Mouse (Mus musculus) stomach, postnatal 0 days (tissue): ENCODE measurements at regions not wholly inside any gene's neighbourhood (a gene's known extent, or its start where the extent isn't known, plus 50 kb on each side); places are given as distances from the start of the nearest gene placed in this dataset.
A peak's percentile ranks its signal among the peaks of the same experiment; 100 is the strongest.
"Not testable (repeated sequence)": the region's sequence is repeated elsewhere in the genome, so short reads cannot be mapped to it uniquely, and the experiment has no call there.

ENCODE experiments used
- ATAC-seq: fragments of 200-750 bp; cut with Nextera tagmentation; 2 replicates; pipeline ENCODE4 v1.8.0; 2017; ENCODE audit not compliant: low FRiP score, low TSS enrichment
- DNase-seq: peaks from one replicate; pipeline ENCODE4 v3.0.0-alpha.2; 2016; ENCODE audit warnings: low spot score
- H3K27ac ChIP-seq: fragments of 300-500 bp; sonication (generic); replicated peaks from 2 replicates; pipeline ENCODE4 v1.5.1; 2014; ENCODE audit warnings: mild to moderate bottlenecking, control low read depth
- H3K27me3 ChIP-seq: fragments of 300-500 bp; sonication (generic); 2 replicates; pipeline ENCODE4 v1.6.1; 2014; ENCODE audit warnings: low read length; ENCODE audit not compliant: control insufficient read depth, insufficient read depth
- H3K36me3 ChIP-seq: fragments of 300-500 bp; sonication (generic); 2 replicates; pipeline ENCODE4 v1.6.1; 2014; ENCODE audit warnings: low read length, mixed read lengths; ENCODE audit not compliant: control insufficient read depth, insufficient read depth
- H3K4me1 ChIP-seq: fragments of 300-500 bp; sonication (generic); replicated peaks from 2 replicates; pipeline ENCODE4 v1.6.1; 2014; ENCODE audit warnings: antibody characterized with exemption; ENCODE audit not compliant: control insufficient read depth, insufficient read depth
- H3K4me2 ChIP-seq: fragments of 300-500 bp; sonication (generic); replicated peaks from 2 replicates; pipeline ENCODE4 v1.6.1; 2014; ENCODE audit warnings: low read depth, mild to moderate bottlenecking, control low read depth, moderate library complexity
- H3K4me3 ChIP-seq: fragments of 300-500 bp; sonication (generic); 2 replicates; pipeline ENCODE4 v1.5.1; 2014; ENCODE audit warnings: low read depth, low read length, control low read depth
- H3K9ac ChIP-seq: fragments of 300-500 bp; sonication (generic); 2 replicates; pipeline ENCODE4 v1.6.1; 2014; ENCODE audit warnings: mild to moderate bottlenecking, low read length, control low read depth, mixed read lengths
- H3K9me3 ChIP-seq: fragments of 300-500 bp; sonication (generic); 2 replicates; pipeline ENCODE4 v1.6.1; 2016; ENCODE audit warnings: low read length; ENCODE audit not compliant: control insufficient read depth
- CTCF ChIP-seq: IDR thresholded peaks from 2 replicates; pipeline ENCODE4 v1.5.1; 2016; ENCODE audit warnings: antibody characterized with exemption, low read depth, mild to moderate bottlenecking, moderate library complexity
- EP300 ChIP-seq: optimal IDR thresholded peaks from 2 replicates; pipeline ENCODE3; 2016; ENCODE audit warnings: antibody characterized with exemption
- WGBS: fragments of 180-500 bp; shearing (Covaris S2); extraction: QIAGEN DNeasy Blood & Tissue Kit; methylation state at CpG from one replicate; pipeline ENCODE4 v1.1.7; 2014; 5-methylcytosine and 5-hydroxymethylcytosine counted together

DNA sequence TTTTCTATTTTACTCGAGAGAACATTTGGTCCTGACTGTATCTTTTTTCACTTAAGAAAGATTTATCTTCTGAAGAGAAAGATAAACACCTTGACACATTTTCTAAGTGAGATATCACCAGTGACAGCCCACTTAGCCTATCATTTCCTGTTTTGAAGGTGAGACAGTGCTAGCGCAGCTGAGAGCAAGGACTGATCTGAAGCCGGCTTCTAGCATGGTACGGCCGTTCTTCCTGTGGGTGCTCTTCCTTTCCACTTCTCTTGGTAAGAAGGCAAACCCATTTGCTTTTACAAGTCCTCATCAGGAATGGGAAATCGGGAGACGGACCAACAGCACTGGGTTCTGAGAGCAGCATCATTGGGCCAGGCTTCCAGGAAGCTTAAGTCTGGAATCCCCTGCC, 293.1 kb downstream of the Dad1 start:
- no peaks in the 10 kb centered on the region for H3K4me1 ChIP-seq
- no peak overlapping the region for H3K27ac ChIP-seq
- H3K4me2 ChIP-seq: no peak overlapping the region
- H3K9me3 ChIP-seq: no peaks in the 10 kb centered on the region
- no peak for TF ChIP-seq CTCF
- TF ChIP-seq EP300: no peak
- H3K4me3 ChIP-seq: no peak overlapping the region
- no peak for ATAC-seq
- no peaks in the 10 kb centered on the region for H3K27me3 ChIP-seq
- no peak overlapping the region for H3K9ac ChIP-seq
- H3K36me3 ChIP-seq: no peaks in the 10 kb centered on the region
- 46% methylated on average over 7 of the region's 7 CpGs for WGBS
- DNase-seq: no peak

DNA sequence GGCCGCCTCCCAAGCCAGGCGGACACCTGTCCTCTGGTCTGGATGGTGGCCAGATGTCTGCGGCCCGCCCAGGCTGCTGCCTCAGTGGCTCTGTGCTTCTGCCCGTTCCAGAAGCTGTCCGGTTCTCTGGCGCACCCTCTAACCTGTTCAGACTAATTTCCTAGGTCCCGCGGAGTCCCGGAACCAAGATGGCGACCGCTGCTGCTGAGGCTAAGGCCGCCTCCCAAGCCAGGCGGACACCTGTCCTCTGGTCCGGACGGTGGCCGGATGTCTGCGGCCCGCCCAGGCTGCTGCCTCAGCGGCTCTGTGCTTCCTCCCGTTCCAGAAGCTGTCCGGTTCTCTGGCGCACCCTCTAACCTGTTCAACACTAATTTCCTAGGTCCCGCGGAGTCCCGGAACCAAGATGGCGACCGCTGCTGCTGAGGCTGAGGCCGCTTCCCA, 318.1 kb downstream of the Dad1 start:
- not testable (repeated sequence) for H3K27ac ChIP-seq, H3K4me2 ChIP-seq, H3K9ac ChIP-seq, H3K36me3 ChIP-seq, DNase-seq, H3K27me3 ChIP-seq, ATAC-seq, H3K4me3 ChIP-seq, H3K4me1 ChIP-seq, H3K9me3 ChIP-seq
- WGBS: 97% methylated on average over 23 of the region's 29 CpGs

DNA sequence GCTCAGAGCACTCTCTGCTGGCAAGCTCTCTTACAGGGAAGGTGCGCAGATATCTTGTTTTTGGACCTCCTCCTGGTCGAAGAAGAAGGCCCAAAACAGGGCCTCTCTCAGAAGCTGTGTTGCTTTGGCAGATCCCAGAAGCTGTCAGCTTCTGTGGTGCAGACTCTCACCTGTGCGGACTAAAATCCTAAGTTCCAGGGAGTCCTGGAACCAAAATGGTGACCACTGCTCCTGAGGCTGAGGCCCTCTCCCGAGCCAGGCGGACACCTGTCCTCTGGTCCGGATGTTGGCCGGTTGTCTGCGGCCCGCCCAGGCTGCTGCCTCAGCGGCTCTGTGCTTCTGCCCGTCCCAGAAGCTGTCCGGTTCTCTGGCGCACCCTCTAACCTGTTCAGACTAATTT, 318.6 kb downstream of the Dad1 start:
- H3K4me1 ChIP-seq, H3K4me2 ChIP-seq, H3K9me3 ChIP-seq, H3K9ac ChIP-seq, H3K27ac ChIP-seq, ATAC-seq, H3K27me3 ChIP-seq, DNase-seq, H3K4me3 ChIP-seq, H3K36me3 ChIP-seq: not testable (repeated sequence)
- 98% methylated on average over 5 of the region's 13 CpGs for WGBS

DNA sequence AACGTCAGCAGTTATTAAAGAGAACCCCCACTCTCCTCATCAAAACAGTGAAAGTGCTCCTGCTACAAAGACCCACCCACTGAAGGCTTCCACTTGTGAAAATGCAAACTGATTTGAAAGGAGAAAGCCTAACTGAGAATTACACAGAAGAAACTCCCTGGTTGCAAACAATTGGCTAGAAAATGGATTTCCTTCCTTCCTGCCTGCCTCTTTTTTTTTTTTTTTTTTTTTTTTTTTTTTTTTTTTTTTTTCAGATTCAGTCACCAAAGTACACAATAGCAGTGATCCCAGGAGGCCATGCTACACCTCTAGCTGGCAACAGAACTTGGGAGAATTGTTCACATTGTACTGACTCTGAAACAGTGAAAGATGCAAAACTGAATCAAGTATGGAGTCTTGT, 343.0 kb downstream of the Dad1 start:
- DNase-seq: no peak

DNA sequence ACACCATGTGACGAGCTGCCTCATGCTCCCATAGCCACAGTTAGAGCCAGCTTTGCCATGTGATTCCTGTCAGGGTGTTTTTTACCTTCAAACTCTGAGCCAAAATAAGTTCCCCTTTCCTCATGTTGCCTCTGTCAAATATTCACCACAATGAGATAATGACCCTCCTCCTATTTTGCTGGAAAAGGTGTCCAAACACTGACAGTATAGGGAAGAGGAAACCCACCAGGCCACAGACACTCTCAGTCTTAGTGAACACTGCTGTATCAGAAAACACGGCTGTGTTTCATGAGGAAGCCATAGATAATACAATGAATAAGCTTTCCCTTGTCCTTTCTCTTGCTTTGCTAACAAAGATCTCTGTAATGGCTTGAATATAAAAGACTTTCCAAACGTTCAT, 349.3 kb downstream of the Dad1 start:
- TF ChIP-seq CTCF (no peak), EP300 (no peak)
- WGBS: 64% methylated on average over 3 of the region's 3 CpGs
- no peak overlapping the region for H3K9ac ChIP-seq
- H3K27ac ChIP-seq: no peak overlapping the region
- no peaks in the 10 kb centered on the region for H3K4me1 ChIP-seq
- H3K27me3 ChIP-seq: no peaks in the 10 kb centered on the region
- no peaks in the 10 kb centered on the region for H3K36me3 ChIP-seq
- no peaks in the 10 kb centered on the region for H3K9me3 ChIP-seq
- H3K4me3 ChIP-seq: no peak overlapping the region
- ATAC-seq (no peak), DNase-seq (no peak)
- H3K4me2 ChIP-seq: no peak overlapping the region

More for the DNA sequence above, 343.0 kb downstream of the Dad1 start:
- Histone ChIP-seq H3K9ac (no peak overlapping the region), H3K4me3 (no peak overlapping the region), H3K27ac (no peak overlapping the region), H3K27me3 (no peaks in the 10 kb centered on the region), H3K4me1 (no peaks in the 10 kb centered on the region), H3K36me3 (no peaks in the 10 kb centered on the region), H3K4me2 (no peak overlapping the region), H3K9me3 (no peaks in the 10 kb centered on the region)
- WGBS: 55% methylated on average over 1 of the region's 1 CpGs
- ATAC-seq: no peak
- TF ChIP-seq EP300: no peak
- no peak for TF ChIP-seq CTCF

DNA sequence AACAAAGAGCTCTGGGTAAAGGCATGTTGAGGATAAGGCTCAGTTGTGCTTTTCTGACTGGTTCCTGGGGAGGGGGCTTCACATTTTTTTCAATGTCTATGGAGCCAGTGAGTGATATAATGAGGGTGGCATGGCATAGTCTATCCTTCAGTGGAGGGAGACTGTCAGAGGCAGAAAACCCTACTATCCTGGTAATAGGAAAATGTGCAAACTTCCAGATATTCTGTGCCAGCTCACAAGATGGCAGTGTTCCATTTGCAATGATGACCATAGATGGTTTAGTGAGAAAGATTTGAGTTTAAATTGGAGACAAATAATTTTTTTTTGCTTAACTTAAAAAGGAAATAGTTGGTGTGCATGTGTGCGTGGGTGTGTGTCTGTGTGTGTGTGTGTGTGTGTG, 352.8 kb downstream of the Dad1 start:
- H3K4me1 ChIP-seq: no peaks in the 10 kb centered on the region
- no peaks in the 10 kb centered on the region for H3K36me3 ChIP-seq
- no peak overlapping the region for H3K4me3 ChIP-seq
- no peak overlapping the region for H3K27ac ChIP-seq
- no peaks in the 10 kb centered on the region for H3K9me3 ChIP-seq
- no peak overlapping the region for H3K4me2 ChIP-seq
- DNase-seq: no peak
- TF ChIP-seq CTCF (peak; percentile 19; the same call in 1 of the 2 replicates), EP300 (no peak)
- H3K9ac ChIP-seq: no peak overlapping the region
- 67% methylated on average over 1 of the region's 1 CpGs for WGBS
- no peak for ATAC-seq
- H3K27me3 ChIP-seq: no peaks in the 10 kb centered on the region

DNA sequence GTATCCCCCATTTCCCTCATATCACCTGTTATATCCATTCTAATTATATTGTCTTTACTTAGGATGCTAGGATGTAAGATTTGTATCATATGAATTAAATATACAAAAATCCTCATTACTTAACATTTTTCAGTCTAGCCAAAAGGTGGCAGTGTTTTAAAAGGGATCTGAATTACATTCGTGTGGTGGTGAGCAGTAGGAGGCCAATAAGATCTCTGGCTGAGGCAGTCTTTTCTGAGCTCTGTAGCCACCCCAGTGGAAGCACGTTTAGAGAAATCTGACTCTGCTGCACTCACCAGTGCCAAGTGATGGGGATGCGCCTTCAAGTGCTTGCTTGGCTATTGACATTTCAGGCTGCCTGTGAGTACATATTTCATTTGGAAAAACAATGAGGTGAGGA, 372.6 kb downstream of the Dad1 start:
- Histone ChIP-seq H3K9me3 (no peaks in the 10 kb centered on the region), H3K4me1 (no peaks in the 10 kb centered on the region), H3K36me3 (no peaks in the 10 kb centered on the region), H3K4me3 (no peak overlapping the region), H3K27ac (no peak overlapping the region), H3K27me3 (no peaks in the 10 kb centered on the region), H3K9ac (no peak overlapping the region), H3K4me2 (no peak overlapping the region)
- DNase-seq (no peak), ATAC-seq (no peak)
- TF ChIP-seq CTCF: peak; percentile 64
- no peak for TF ChIP-seq EP300
- WGBS: 7% methylated on average over 3 of the region's 3 CpGs
